Mouse (Mus musculus): ENCODE measurements around the gene Gigyf2. TPM values are rescaled to one million over a fixed set of nuclear protein-coding genes. Genes with fewer than 3 reads are reported as not detected.
"Not testable (repeated sequence)": the region's sequence is repeated elsewhere in the genome, so short reads cannot be mapped to it uniquely, and the experiment has no call there.

The Gigyf2 gene
- polyA plus RNA-seq, 1 experiment from 2014 or later = 65.4 TPM

DNA sequence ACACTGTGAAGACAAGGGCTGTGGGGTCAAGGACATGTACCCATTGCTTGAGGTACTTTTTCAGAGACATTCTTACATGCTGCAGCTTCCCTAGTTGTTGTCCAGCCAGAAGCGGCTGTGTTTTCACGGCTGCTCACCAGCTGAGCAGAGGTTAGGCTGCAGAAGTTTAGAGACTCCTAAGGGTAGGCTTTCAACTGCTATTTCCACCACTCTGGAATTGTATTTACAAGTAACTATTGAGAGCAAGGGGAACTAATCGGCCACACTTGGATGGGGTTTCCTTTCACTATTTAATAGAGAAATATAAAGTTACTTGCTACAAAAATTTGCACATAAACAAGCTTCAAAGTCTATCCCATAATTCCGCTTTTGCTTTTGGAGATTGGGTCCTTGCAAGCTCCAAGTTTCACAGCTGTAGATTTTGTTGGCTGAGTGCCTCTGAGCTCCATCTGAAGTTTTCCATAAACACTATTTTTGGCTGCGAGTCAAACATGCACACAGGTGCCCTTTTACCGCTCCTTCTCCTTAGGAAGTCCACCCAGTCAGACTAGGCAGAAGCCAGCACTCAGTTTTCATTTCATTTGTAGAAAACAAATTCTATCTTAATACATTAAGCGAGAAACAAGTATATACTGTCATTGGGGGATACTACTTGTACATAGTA lies 70.3 kb downstream of the Gigyf2 start:
- no peaks in the 10 kb centered on the region for H3K27me3 ChIP-seq
- peaks cover 5% of the 10 kb centered on the region; the same call in 1 of the 2 replicates for H3K36me3 ChIP-seq (ENCODE audit: poor library complexity, severe bottlenecking)
- H3K4me1 ChIP-seq = peaks cover 5% of the 10 kb centered on the region
- 84% methylated on average over 7 of the region's 7 CpGs for WGBS
- H3K27ac ChIP-seq = no peak overlapping the region
- H3K4me3 ChIP-seq = no peak overlapping the region
- ATAC-seq = no peak
- no peak overlapping the region for H3K4me2 ChIP-seq
- no peak overlapping the region for H3K9ac ChIP-seq
- no peaks in the 10 kb centered on the region for H3K9me3 ChIP-seq (replicated peaks)

DNA sequence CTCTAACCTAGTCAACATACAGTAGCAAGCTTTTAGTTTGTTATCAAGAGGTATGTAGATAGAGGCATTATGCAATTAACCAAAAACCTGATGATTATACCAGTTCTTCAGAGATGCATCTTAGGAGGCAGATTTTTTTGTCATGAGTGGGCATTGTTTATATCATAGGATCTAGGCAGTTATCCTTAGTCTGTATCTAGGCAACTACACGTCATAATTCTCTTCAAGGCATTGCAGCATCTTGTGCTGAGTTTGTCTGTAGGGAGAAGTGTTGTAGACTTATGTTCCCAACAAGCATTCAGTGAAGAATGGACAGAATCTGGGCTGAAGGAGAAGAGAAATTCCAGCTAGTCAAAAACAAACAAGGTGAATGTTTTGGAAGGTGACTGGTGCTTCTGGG lies 77.9 kb downstream of the Gigyf2 start:
- no peaks in the 10 kb centered on the region for H3K4me1 ChIP-seq
- no peaks in the 10 kb centered on the region for H3K27me3 ChIP-seq
- no peaks in the 10 kb centered on the region for H3K9me3 ChIP-seq (replicated peaks)
- peaks cover 51% of the 10 kb centered on the region for H3K36me3 ChIP-seq (ENCODE audit: poor library complexity, severe bottlenecking)
- H3K27ac ChIP-seq = no peak overlapping the region
- H3K9ac ChIP-seq = no peak overlapping the region
- no peak for ATAC-seq
- no peak overlapping the region for H3K4me2 ChIP-seq
- 86% methylated on average over 1 of the region's 1 CpGs for WGBS
- no peak overlapping the region for H3K4me3 ChIP-seq

DNA sequence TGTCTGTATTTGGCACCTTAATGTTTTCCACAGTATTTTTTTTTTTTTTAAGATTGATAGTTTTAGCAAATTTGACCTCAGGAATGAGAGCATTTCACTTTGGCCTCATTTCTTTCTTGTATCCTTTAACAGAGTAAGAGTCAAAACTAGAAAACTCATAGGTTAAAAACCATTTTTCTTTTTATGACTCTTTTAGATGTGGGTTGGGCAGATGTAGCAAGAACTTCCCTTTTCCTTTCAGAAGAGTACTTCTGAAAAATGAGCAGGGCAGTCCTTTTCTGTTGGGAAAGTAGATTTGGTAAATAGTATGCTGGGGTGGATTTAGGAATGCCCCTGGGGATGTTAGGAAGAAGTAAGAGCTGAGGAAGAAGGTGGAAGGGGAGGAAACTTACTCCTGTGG lies 79.2 kb downstream of the Gigyf2 start:
- Histone ChIP-seq H3K4me2 (no peak overlapping the region), H3K4me3 (no peak overlapping the region), H3K27ac (no peak overlapping the region), H3K4me1 (no peaks in the 10 kb centered on the region), H3K9me3 (replicated peaks) (no peaks in the 10 kb centered on the region), H3K9ac (no peak overlapping the region), H3K36me3 (ENCODE audit: poor library complexity, severe bottlenecking) (peaks cover 60% of the 10 kb centered on the region), H3K27me3 (no peaks in the 10 kb centered on the region)
- no peak for ATAC-seq

DNA sequence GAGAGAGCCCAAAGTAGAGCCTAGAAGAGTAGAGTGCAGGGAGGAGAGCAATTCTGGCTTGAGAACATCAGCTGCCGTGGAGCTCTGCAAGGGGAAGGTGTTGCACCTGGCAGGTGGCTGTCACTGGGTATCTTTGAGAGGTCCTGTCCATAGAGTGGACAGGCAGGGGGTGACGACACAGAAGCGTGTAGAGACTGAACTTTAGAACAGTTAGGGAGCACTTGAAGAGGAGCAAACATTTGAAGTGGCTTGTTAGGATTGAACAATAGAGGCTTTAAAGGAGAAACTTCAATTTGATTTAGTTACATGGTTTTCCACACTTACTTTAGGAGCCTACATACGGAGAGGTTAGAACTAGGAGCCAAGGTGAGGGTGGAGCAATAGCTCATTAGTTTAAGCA lies 82.6 kb downstream of the Gigyf2 start:
- no peaks in the 10 kb centered on the region for H3K9me3 ChIP-seq (replicated peaks)
- no peaks in the 10 kb centered on the region for H3K4me1 ChIP-seq
- no peak overlapping the region for H3K4me3 ChIP-seq
- ATAC-seq = no peak
- H3K4me2 ChIP-seq = no peak overlapping the region
- H3K27ac ChIP-seq = no peak overlapping the region
- H3K9ac ChIP-seq = no peak overlapping the region
- WGBS = 88% methylated on average over 4 of the region's 4 CpGs
- H3K27me3 ChIP-seq = no peaks in the 10 kb centered on the region
- H3K36me3 ChIP-seq (ENCODE audit: poor library complexity, severe bottlenecking) = peaks cover 82% of the 10 kb centered on the region

DNA sequence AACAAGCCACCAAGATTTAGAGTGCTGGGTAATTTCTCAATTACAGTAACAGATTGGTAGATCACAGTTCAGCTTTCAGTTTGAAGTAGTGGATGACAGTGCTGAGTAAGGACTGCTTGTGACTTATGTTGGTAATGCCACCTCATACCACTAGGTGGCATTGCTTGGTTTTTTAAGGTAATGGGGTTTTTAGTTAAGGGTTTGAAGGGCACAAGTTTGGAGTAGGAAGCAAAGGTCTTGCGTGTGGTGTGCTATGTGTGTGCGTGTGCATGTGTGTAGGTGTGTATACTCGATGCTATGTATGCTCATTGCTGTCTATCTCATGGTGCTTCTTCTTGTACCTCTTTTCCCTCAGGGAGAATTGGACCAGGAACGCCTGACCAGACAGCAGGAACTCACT lies 91.9 kb downstream of the Gigyf2 start:
- WGBS = 86% methylated on average over 4 of the region's 4 CpGs
- no peak overlapping the region for H3K9ac ChIP-seq
- no peaks in the 10 kb centered on the region for H3K4me1 ChIP-seq
- H3K27ac ChIP-seq = no peak overlapping the region
- no peak overlapping the region for H3K4me2 ChIP-seq
- H3K36me3 ChIP-seq (ENCODE audit: poor library complexity, severe bottlenecking) = peaks cover 59% of the 10 kb centered on the region
- no peaks in the 10 kb centered on the region for H3K27me3 ChIP-seq
- no peak for ATAC-seq
- H3K4me3 ChIP-seq = no peak overlapping the region
- no peaks in the 10 kb centered on the region for H3K9me3 ChIP-seq (replicated peaks)

DNA sequence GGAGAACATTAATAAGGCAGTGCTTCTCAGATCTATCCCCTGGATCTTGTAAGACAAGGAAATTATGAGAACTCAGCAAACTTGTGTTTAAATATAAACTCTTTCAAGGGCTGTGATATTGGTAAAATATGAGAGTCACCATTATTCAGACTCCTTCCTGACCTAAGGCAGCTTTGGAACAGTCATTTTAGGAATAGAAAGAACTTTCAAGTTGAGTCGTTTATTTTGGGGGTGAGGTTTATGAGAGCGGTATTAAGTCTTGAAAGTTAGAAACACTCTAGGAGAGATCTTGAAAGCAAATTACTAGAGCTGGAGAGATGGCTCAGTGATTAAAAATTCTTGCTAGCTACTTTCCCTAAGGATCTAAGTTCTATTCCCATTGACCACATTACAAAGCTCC lies 108.3 kb downstream of the Gigyf2 start:
- no peaks in the 10 kb centered on the region for H3K9me3 ChIP-seq (replicated peaks)
- H3K4me1 ChIP-seq = no peaks in the 10 kb centered on the region
- H3K4me3 ChIP-seq = no peak overlapping the region
- no peak overlapping the region for H3K9ac ChIP-seq
- ATAC-seq = no peak
- H3K27ac ChIP-seq = no peak overlapping the region
- 95% methylated on average over 2 of the region's 2 CpGs for WGBS
- no peaks in the 10 kb centered on the region for H3K27me3 ChIP-seq
- peaks cover 67% of the 10 kb centered on the region for H3K36me3 ChIP-seq (ENCODE audit: poor library complexity, severe bottlenecking)
- no peak overlapping the region for H3K4me2 ChIP-seq

DNA sequence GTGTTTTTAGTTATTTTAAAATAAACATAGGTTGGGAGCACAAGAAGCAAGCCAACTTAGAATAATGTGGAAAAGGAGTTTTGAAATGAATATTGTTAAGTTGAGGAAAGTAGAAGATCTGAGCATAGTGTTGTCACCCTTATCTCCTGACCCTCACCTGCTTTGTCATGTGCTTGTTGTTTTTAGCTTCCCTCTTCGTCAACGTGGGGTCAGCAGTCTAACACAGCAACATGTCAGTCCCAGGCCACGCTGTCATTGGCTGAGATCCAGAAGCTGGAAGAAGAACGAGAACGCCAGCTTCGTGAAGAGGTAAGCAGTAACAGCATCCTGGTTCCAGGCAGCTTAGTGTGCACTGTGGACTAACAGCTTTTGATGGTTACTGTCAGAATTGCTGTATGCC lies 109.8 kb downstream of the Gigyf2 start:
- no peak overlapping the region for H3K4me2 ChIP-seq
- H3K4me1 ChIP-seq = no peaks in the 10 kb centered on the region
- no peak for ATAC-seq
- H3K27ac ChIP-seq = no peak overlapping the region
- H3K27me3 ChIP-seq = no peaks in the 10 kb centered on the region
- H3K9ac ChIP-seq = no peak overlapping the region
- WGBS = 89% methylated on average over 6 of the region's 6 CpGs
- no peaks in the 10 kb centered on the region for H3K9me3 ChIP-seq (replicated peaks)
- H3K36me3 ChIP-seq (ENCODE audit: poor library complexity, severe bottlenecking) = peaks cover 72% of the 10 kb centered on the region
- H3K4me3 ChIP-seq = no peak overlapping the region

DNA sequence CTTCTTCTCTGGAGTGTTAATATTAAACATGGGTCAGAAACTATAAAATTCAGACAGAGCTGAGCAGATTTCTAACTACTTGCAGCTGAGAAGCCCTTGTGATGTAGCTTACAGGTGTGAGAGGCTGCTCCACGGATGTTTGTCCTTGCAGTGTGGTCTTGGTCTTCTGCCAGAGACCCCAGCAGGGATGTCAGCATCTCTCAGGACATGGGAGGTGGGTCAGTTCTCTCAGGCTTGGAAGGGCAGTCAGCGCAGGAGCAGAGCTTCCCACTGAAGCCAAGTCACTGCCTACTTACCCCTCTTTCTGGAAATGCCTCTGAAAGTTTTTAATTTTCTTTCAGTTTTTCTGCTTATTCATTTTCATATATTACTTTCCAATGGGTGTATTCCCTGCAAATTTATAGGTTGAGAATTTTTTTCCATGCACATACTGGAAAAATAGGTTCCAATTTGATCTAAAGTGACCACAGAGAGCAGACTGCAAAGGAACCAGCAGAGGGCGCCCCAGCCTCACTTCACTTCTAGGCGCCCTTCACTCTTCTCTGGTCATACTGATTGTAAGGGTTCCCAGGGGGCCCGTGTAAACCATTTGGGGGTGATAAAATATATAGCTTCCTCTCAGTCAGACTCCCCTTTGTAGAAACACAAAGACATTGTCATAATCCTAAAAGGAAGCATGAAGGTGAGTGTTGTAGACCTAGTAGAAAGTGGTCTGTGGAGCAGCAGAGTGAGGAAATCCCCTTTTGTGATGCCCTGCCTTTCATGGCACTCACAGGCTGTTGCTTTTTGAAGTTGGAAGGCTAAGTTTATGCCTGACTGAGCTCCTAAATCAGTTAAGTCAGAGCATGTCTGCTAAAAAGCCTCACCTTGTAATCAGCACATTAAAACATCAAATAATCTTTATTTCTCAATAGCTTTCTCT lies 120.6 kb downstream of the Gigyf2 start:
- ATAC-seq = 0 out of 2 replicates have a peak, but pooled peaks have one; percentile 45

DNA sequence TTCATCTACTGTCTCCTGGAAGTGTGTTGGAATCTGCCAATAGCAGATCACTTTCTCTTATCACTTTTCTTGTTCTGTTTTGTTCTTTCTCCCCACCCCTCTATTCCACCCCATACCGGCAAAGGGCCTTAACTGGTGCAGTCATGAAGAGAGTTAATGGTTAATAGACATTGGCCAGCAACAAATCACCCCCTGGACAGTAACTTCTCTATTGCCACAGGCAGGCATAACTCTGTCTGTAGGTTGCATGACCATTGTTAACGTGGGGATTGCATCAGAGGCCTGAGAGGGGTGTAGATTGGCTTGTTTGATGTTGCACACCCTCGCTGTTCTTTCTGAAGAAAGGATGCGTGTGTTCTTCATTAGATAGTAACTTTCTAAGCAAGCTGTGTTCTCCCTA lies 122.6 kb downstream of the Gigyf2 start:
- Histone ChIP-seq H3K4me1 (no peaks in the 10 kb centered on the region), H3K4me2 (no peak overlapping the region), H3K9ac (no peak overlapping the region), H3K27ac (no peak overlapping the region), H3K9me3 (replicated peaks) (no peaks in the 10 kb centered on the region), H3K36me3 (ENCODE audit: poor library complexity, severe bottlenecking) (peaks cover 59% of the 10 kb centered on the region), H3K4me3 (no peak overlapping the region), H3K27me3 (no peaks in the 10 kb centered on the region)
- 92% methylated on average over 4 of the region's 4 CpGs for WGBS
- ATAC-seq = no peak

More for the DNA sequence above, 120.6 kb downstream of the Gigyf2 start:
- WGBS = 29% methylated on average over 5 of the region's 5 CpGs
- no peak overlapping the region for H3K27ac ChIP-seq
- no peaks in the 10 kb centered on the region for H3K4me1 ChIP-seq
- H3K4me2 ChIP-seq = no peak overlapping the region
- no peak overlapping the region for H3K4me3 ChIP-seq
- H3K9me3 ChIP-seq (replicated peaks) = no peaks in the 10 kb centered on the region
- H3K9ac ChIP-seq = no peak overlapping the region
- no peaks in the 10 kb centered on the region for H3K27me3 ChIP-seq
- peaks cover 79% of the 10 kb centered on the region for H3K36me3 ChIP-seq (ENCODE audit: poor library complexity, severe bottlenecking)

DNA sequence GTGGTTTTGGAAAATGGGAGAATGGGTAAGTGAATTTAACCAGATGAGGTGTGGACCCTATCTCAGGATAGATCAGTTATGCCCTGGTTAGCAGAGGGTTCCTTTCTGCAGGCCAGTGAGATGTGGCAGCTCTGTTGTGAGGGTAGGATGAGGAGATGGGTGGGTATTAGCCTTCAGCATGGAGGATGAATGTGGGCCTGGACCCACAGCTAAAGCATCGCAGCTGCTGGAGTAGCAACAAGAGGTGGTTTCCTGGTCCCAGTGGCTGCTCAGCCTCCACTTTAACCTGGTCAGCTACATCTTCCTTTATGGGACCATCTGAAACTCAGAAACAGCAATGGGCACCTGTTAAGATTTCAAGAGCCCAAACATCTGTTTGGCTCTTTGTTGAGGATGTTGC lies 129.6 kb downstream of the Gigyf2 start:
- no peak overlapping the region for H3K4me2 ChIP-seq
- no peaks in the 10 kb centered on the region for H3K4me1 ChIP-seq
- no peak for ATAC-seq
- H3K4me3 ChIP-seq = no peak overlapping the region
- no peak overlapping the region for H3K27ac ChIP-seq
- H3K9ac ChIP-seq = no peak overlapping the region
- H3K36me3 ChIP-seq (ENCODE audit: poor library complexity, severe bottlenecking) = no peaks in the 10 kb centered on the region
- no peaks in the 10 kb centered on the region for H3K27me3 ChIP-seq
- WGBS = 100% methylated on average over 1 of the region's 1 CpGs
- no peaks in the 10 kb centered on the region for H3K9me3 ChIP-seq (replicated peaks)

DNA sequence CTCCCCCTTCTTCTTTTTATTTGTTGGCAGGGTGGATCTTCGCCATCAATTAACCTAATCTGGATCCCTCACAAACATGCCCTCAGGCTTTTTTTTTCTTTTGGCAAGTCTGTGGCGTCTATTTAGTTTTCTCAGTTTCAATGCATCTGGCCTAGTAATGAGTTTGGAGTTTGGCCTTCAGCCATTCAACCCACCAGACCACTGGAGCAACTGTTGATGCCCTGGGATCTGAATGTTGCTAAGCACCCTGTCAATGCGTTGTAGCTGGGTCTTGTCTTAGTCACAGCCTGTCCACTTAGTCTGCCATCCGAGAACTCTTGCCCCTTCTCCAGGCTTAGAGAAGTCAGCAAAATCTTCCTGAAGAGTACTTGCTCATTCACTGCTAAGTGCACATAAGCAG lies 131.2 kb downstream of the Gigyf2 start:
- no peak overlapping the region for H3K27ac ChIP-seq
- no peak overlapping the region for H3K4me3 ChIP-seq
- no peaks in the 10 kb centered on the region for H3K36me3 ChIP-seq (ENCODE audit: poor library complexity, severe bottlenecking)
- no peaks in the 10 kb centered on the region for H3K27me3 ChIP-seq
- no peak for ATAC-seq
- H3K4me1 ChIP-seq = no peaks in the 10 kb centered on the region
- 82% methylated on average over 4 of the region's 4 CpGs for WGBS
- H3K9ac ChIP-seq = no peak overlapping the region
- no peak overlapping the region for H3K4me2 ChIP-seq
- no peaks in the 10 kb centered on the region for H3K9me3 ChIP-seq (replicated peaks)

DNA sequence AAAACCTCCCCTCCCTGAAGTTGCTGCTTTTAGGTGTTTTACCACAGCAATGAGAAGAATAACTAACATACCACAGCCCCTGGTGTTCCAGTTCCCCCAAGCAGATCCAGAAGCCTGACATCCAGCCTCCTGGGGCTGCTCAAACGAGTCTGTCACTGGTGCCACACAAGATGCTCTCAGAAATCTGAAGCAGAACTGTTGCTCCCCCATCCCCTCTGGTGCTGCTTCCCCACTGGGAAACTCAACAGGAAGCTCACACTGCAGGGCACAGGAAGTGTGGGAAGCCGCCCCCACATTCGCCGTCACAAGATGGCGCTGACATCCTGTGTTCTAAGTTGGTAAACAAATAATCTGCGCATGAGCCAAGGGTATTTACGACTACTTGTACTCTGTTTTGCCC lies 133.1 kb downstream of the Gigyf2 start:
- WGBS = 91% methylated on average over 6 of the region's 7 CpGs
- not testable (repeated sequence) for H3K9ac ChIP-seq; H3K4me1 ChIP-seq; H3K4me2 ChIP-seq; H3K27ac ChIP-seq; H3K4me3 ChIP-seq; H3K9me3 ChIP-seq (replicated peaks); H3K27me3 ChIP-seq; H3K36me3 ChIP-seq (ENCODE audit: poor library complexity, severe bottlenecking); ATAC-seq
